Mouse (Mus musculus) midbrain, postnatal 0 days (tissue): ENCODE data around the gene Prpsap1. TPM values are rescaled to one million over a fixed set of nuclear protein-coding genes. Genes with fewer than 3 reads are reported as not detected.

ENCODE experiments used
- ATAC-seq: fragments of 200-750 bp; cut with Nextera tagmentation; 2 replicates; pipeline ENCODE4 v1.8.0; 2017; ENCODE audit warnings: moderate number of reproducible peaks, mild to moderate bottlenecking, moderate TSS enrichment, moderate library complexity; ENCODE audit not compliant: low FRiP score
- DNase-seq: peaks from one replicate; pipeline ENCODE4 v3.0.0-alpha.2; 2015; ENCODE audit warnings: low spot score
- H3K27ac ChIP-seq: fragments of 300-500 bp; sonication (generic); 2 replicates; pipeline ENCODE4 v1.5.1; 2014; ENCODE audit warnings: low read depth, mild to moderate bottlenecking, low read length, mixed read lengths
- H3K27me3 ChIP-seq: fragments of 300-500 bp; sonication (generic); 2 replicates; pipeline ENCODE4 v1.6.1; 2014; ENCODE audit warnings: low read length, control low read depth, mixed read lengths; ENCODE audit not compliant: insufficient read depth
- H3K36me3 ChIP-seq: fragments of 300-500 bp; sonication (generic); 2 replicates; pipeline ENCODE4 v1.6.1; 2014; ENCODE audit warnings: low read length, control low read depth, mixed read lengths; ENCODE audit not compliant: insufficient read depth
- H3K4me1 ChIP-seq: fragments of 300-500 bp; sonication (generic); 2 replicates; pipeline ENCODE4 v1.6.1; 2014; ENCODE audit warnings: mild to moderate bottlenecking, control low read depth, antibody characterized with exemption, low read length, mixed read lengths; ENCODE audit not compliant: insufficient read depth
- H3K4me2 ChIP-seq: fragments of 300-500 bp; sonication (generic); 2 replicates; pipeline ENCODE4 v1.6.1; 2014; ENCODE audit warnings: low read depth, mild to moderate bottlenecking, low read length, mixed read lengths; ENCODE audit not compliant: poor library complexity, severe bottlenecking
- H3K4me3 ChIP-seq: fragments of 300-500 bp; sonication (generic); 2 replicates; pipeline ENCODE4 v1.5.1; 2014; ENCODE audit warnings: low read depth, mild to moderate bottlenecking, low read length, moderate library complexity
- H3K9ac ChIP-seq: fragments of 300-500 bp; sonication (generic); replicated peaks from 2 replicates; pipeline ENCODE4 v1.6.1; 2014; ENCODE audit warnings: mild to moderate bottlenecking, low read length, moderate library complexity, mixed read lengths; ENCODE audit not compliant: poor library complexity, severe bottlenecking
- H3K9me3 ChIP-seq: fragments of 300-500 bp; sonication (generic); 2 replicates; pipeline ENCODE4 v1.6.1; 2016; ENCODE audit warnings: low read length, control low read depth
- CTCF ChIP-seq: IDR thresholded peaks from 2 replicates; pipeline ENCODE4 v1.5.1; 2016; ENCODE audit warnings: antibody characterized with exemption, mild to moderate bottlenecking
- WGBS: fragments of 180-500 bp; shearing (Covaris S2); extraction: QIAGEN DNeasy Blood & Tissue Kit; methylation state at CpG from one replicate; pipeline ENCODE4 v1.1.7; 2014; 5-methylcytosine and 5-hydroxymethylcytosine counted together
- polyA plus RNA-seq: library from polyadenylated mRNA; unstranded; fragments of >200 nt; fragmentation: Nextera tagmentation; extraction: Ambion mirVana; gene quantifications from 2 replicates; pipeline ENCODE4 v1.2.1, GENCODE M21; 2015
- total RNA-seq: library from RNA; depleted of rRNA; stranded (reverse); fragments of >200 nt; gene quantifications from 2 replicates; pipeline ENCODE4 v1.2.3, GENCODE M21; 2014

Gene Prpsap1
- total and polyA plus RNA-seq, 2 experiments from 2014 or later, result 110 to 157 TPM

- H3K27me3 ChIP-seq, result no peaks in the 10 kb centered on the region; the same call in 1 of the 2 replicates
- no peak for TF ChIP-seq CTCF
- WGBS, result 62% methylated on average over 20 of the region's 20 CpGs
- ATAC-seq (no peak), DNase-seq (no peak)
- H3K27ac ChIP-seq, result no peak within 1 kb of the TSS
- peaks cover 14% of the 10 kb centered on the region for H3K36me3 ChIP-seq
- no peaks in the 10 kb centered on the region for H3K4me1 ChIP-seq
- no peaks in the 10 kb centered on the region for H3K9me3 ChIP-seq
- H3K4me3 ChIP-seq, result no peak within 1 kb of the TSS
- H3K9ac ChIP-seq, result no peak within 1 kb of the TSS
- no peak within 1 kb of the TSS for H3K4me2 ChIP-seq
Measured at GRCm38 (mm10) chr11:116466141-116466540, 27.9 kb downstream of the Prpsap1 start, which contains the start of gene Qrich2. Gene Qrich2 (minus strand): TSS chr11:116466241.

GRCm38 (mm10) chr11:116463833-116464232, 30.2 kb downstream of the Prpsap1 start:
- 11% methylated on average over 2 of the region's 2 CpGs for WGBS
- no peak overlapping the region for H3K4me3 ChIP-seq

GRCm38 (mm10) chr11:116463338-116463737, 30.7 kb downstream of the Prpsap1 start:
- no peak overlapping the region for H3K4me2 ChIP-seq
- no peaks in the 10 kb centered on the region; the same call in 1 of the 2 replicates for H3K27me3 ChIP-seq
- H3K27ac ChIP-seq, result no peak overlapping the region
- ATAC-seq (no peak), DNase-seq (no peak)
- no peaks in the 10 kb centered on the region for H3K9me3 ChIP-seq
- no peak for TF ChIP-seq CTCF
- WGBS, result 62% methylated on average over 5 of the region's 5 CpGs
- no peak overlapping the region for H3K9ac ChIP-seq
- no peak overlapping the region for H3K4me3 ChIP-seq
- no peaks in the 10 kb centered on the region for H3K4me1 ChIP-seq
- H3K36me3 ChIP-seq, result no peaks in the 10 kb centered on the region

More at GRCm38 (mm10) chr11:116463833-116464232, 30.2 kb downstream of the Prpsap1 start:
- Histone ChIP-seq H3K9me3 (no peaks in the 10 kb centered on the region), H3K9ac (no peak overlapping the region), H3K4me2 (no peak overlapping the region), H3K27ac (no peak overlapping the region), H3K36me3 (no peaks in the 10 kb centered on the region), H3K27me3 (no peaks in the 10 kb centered on the region; the same call in 1 of the 2 replicates), H3K4me1 (no peaks in the 10 kb centered on the region)
- ATAC-seq, result 0 out of 2 replicates have a peak, but pooled peaks have one; percentile 31
- TF ChIP-seq CTCF, result peak; percentile 79
- DNase-seq, result peak; percentile 79

GRCm38 (mm10) chr11:116459786-116460185, 34.2 kb downstream of the Prpsap1 start:
- 63% methylated on average over 4 of the region's 4 CpGs for WGBS
- no peaks in the 10 kb centered on the region; the same call in 1 of the 2 replicates for H3K27me3 ChIP-seq

GRCm38 (mm10) chr11:116456234-116456633, 37.8 kb downstream of the Prpsap1 start:
- Histone ChIP-seq H3K4me1 (no peaks in the 10 kb centered on the region), H3K27me3 (no peaks in the 10 kb centered on the region)
- WGBS, result 89% methylated on average over 8 of the region's 8 CpGs

More at GRCm38 (mm10) chr11:116459786-116460185, 34.2 kb downstream of the Prpsap1 start:
- ATAC-seq, result no peak
- Histone ChIP-seq H3K36me3 (no peaks in the 10 kb centered on the region), H3K4me3 (no peak overlapping the region), H3K9ac (no peak overlapping the region), H3K27ac (no peak overlapping the region), H3K9me3 (no peaks in the 10 kb centered on the region), H3K4me1 (no peaks in the 10 kb centered on the region), H3K4me2 (no peak overlapping the region)
- TF ChIP-seq CTCF, result no peak
- no peak for DNase-seq

GRCm38 (mm10) chr11:116453889-116454288, 40.1 kb downstream of the Prpsap1 start:
- Histone ChIP-seq H3K4me1 (no peaks in the 10 kb centered on the region), H3K9ac (no peak overlapping the region), H3K9me3 (peaks cover 6% of the 10 kb centered on the region; the same call in 1 of the 2 replicates), H3K4me3 (no peak overlapping the region), H3K4me2 (no peak overlapping the region), H3K36me3 (no peaks in the 10 kb centered on the region), H3K27me3 (no peaks in the 10 kb centered on the region), H3K27ac (no peak overlapping the region)
- TF ChIP-seq CTCF, result no peak
- DNase-seq (no peak), ATAC-seq (no peak)
- WGBS, result 95% methylated on average over 10 of the region's 10 CpGs

More at GRCm38 (mm10) chr11:116456234-116456633, 37.8 kb downstream of the Prpsap1 start:
- Histone ChIP-seq H3K9me3 (no peaks in the 10 kb centered on the region), H3K27ac (no peak overlapping the region), H3K4me2 (no peak overlapping the region), H3K9ac (no peak overlapping the region), H3K4me3 (no peak overlapping the region), H3K36me3 (no peaks in the 10 kb centered on the region)
- TF ChIP-seq CTCF, result no peak
- ATAC-seq (no peak), DNase-seq (no peak)
